Mouse (Mus musculus) G1E (cell line): ENCODE measurements around the gene Supt5.

Source experiments
- CTCF ChIP-seq: IDR thresholded peaks from 2 replicates; pipeline ENCODE4 v1.5.1; 2012; ENCODE audit warnings: low read depth, low read length, inconsistent platforms, mixed read lengths
- GATA1 ChIP-seq: IDR thresholded peaks from 2 replicates; pipeline ENCODE4 v1.6.1; 2012; ENCODE audit warnings: borderline replicate concordance, low read length, inconsistent platforms, mixed read lengths
- TAL1 ChIP-seq: conservative IDR thresholded peaks from 2 replicates; pipeline ENCODE4 v1.6.1; 2012; ENCODE audit warnings: low read depth, low read length, inconsistent platforms, mixed read lengths

DNA sequence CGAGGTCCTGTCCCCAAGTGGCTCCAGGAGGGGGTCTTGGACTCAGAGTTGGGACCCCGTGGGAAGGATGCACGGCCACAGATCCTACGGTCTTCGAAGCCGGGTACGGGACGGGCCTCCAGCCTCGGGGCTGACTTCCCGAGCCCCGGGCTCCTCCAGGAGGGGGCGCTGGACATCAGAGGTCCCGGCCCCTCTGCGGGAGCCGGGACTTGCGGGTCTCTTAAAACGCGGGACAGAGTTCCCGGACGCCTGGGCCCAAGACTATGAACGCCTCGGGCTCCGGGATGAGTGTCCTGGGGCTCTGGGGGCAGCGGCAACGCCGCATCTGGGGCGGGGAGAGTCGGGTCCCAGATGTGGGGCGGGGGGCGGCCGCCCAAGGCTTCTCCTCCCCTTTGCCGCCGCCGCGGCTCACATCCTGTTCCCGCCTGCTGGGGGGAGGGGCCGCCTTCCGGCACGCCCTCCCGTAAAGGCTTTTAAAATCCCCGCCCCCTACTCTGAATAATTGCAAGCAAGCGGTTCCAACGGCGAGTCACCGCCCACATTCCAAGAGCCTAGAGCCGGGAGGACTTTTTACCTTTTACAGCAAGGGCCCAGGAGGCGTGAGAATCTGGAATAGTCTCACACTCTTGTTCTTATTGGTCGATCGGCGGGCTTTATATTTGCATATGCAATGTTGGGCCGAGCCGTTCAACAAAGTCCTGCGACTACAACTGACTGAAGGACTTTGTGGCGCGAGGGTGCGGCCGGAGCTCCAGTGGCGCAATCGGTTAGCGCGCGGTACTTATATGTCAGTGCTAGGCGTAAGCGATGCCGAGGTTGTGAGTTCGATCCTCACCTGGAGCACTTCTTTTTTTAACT, 33.9 kb upstream of the Supt5 start, which contains the start of gene Plekhg2:
- TF ChIP-seq CTCF = peak; percentile 51
- TF ChIP-seq GATA1 = no peak
- TF ChIP-seq TAL1 = no peak
